Mouse (Mus musculus) embryonic fibroblast, embryonic 13.5 days (primary cell): Measurements from ENCODE around the gene Tenm1.

ENCODE experiments used
- CTCF ChIP-seq: IDR thresholded peaks from 2 replicates; pipeline ENCODE4 v1.5.1; 2011; ENCODE audit warnings: mild to moderate bottlenecking, control low read depth, low read length, moderate library complexity, borderline replicate concordance; ENCODE audit not compliant: insufficient read depth
- POLR2A ChIP-seq: IDR thresholded peaks from 2 replicates; pipeline ENCODE4 v1.6.1; 2011; ENCODE audit warnings: low read depth, mild to moderate bottlenecking, control low read depth, low read length, moderate library complexity

- TF ChIP-seq CTCF, result no peak
- no peak for TF ChIP-seq POLR2A
Measured at GRCm38 (mm10) chrX:43122491-43122890, 306.4 kb downstream of the Tenm1 start.
